Mouse (Mus musculus) adrenal gland, postnatal 36 days (tissue): ENCODE results near the gene Ppm1a. TPM values are rescaled to one million over a fixed set of nuclear protein-coding genes. Genes with fewer than 3 reads are reported as not detected.
A peak's percentile ranks its signal among the peaks of the same experiment; 100 is the strongest.

Experiments used
- DNase-seq, 2 experiments: peaks; one replicate each; pipeline ENCODE4 v3.0.0; 2021; ENCODE audit warnings: mixed read lengths in 1 of 2
- long read RNA-seq, 2 experiments: library from polyadenylated mRNA; stranded (forward); transcript quantifications; one replicate each; pipeline ENCODE4 v2.0.0; 2021; ENCODE audit warnings: borderline sequencing depth in 2 of 2
- total RNA-seq, 2 experiments: library from RNA; stranded (reverse); gene quantifications; 2 replicates each; pipeline ENCODE4 v1.2.3; 2021

The Ppm1a gene
- 100 to 1,000 TPM; 276 to 324 TPM for total RNA-seq
- long read RNA-seq, experiment 1, full-length matches to known transcripts = 272 of 315 reads
- long read RNA-seq, experiment 1, partial matches to known transcripts = 21 of 315 reads
- long read RNA-seq, experiment 1, other reads (novel, unspliced or antisense) = 22 of 315 reads
- long read RNA-seq, experiment 2, full-length matches to known transcripts = 51 of 57 reads
- long read RNA-seq, experiment 2, partial matches to known transcripts = 4 of 57 reads
- long read RNA-seq, experiment 2, other reads (novel, unspliced or antisense) = 2 of 57 reads

DNA sequence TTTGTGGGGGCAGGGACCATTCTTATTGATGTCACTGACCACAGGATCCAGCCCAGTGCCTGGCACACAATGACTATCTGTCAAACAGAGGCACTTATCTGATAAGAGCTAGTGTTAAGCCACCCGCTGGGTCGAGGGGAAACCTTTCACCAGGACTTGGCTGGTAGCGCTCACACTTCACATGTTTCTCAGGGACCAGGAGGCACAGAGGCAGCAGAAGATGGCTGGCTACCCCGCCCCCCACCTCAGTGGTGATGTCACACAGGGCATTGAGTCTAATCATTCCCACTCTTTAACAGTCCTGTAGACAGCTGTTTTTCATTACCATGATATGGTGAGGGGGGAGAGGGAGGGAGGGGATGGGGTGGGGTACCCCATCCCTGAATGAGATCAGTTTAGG lies at the start of gene Ppm1a:
TSS of gene Ppm1a (plus strand) at position 370 of the 400 bp plus-strand sequence.
- peak in 1 of 2 experiments; percentile 41 for DNase-seq

GRCm38 (mm10) chr12:72709981-72710380 lies 47.3 kb upstream of the Ppm1a start:
- DNase-seq = no peak

DNA sequence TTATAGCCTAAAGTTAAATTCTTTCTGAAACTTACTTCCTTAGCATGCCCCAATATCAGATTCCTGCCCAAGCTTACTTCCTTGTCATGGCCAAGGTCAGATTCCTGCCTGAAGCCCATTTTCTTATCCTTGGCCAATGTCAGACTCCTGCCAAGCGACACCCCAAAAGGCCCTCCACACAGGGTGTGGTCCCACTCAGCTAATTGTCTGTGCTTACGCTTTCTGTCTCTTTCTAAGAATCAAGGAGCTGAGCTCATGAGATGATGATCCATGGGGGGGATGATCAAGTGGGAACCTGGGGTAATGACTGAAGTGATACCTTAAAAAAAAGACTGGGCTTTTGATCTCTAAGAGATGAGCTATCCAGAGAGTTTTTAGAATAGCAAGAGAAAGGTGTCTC lies 42.4 kb upstream of the Ppm1a start:
- no peak for DNase-seq

- DNase-seq = no peak
These were observed 41.4 kb upstream of the Ppm1a start for GRCm38 (mm10) chr12:72715846-72716245.

GRCm38 (mm10) chr12:72719046-72719445 lies 38.2 kb upstream of the Ppm1a start:
- no peak for DNase-seq

DNA sequence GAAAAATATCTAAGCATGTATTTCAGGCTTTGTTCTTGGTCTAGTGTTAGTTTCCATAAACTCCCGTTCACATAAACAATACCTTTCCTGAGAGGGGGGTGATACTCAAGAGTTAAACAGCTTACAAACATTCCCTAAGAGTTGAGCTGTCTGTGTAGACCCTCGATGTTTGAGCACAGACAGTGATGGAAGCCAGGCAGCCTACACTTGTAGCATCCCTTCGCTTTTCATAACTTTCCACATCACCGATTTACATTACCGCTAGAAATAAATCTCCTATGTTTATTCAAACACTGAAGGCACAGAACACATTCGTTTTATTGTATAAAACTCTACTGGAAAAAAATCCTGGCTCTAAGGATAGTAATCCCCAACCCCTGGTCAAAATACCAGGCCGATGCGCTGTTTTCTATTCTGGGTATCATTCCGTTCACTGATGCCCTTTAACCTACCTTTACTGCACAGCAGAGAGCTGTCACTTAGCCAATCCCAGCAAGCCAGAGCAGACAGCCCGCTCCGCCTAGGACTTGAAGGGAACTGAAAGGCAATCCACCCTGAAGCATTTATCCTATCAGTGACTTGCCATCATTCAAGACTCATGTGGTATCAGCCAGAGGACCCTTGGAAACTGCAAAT lies 37.7 kb upstream of the Ppm1a start:
- DNase-seq = no peak

DNA sequence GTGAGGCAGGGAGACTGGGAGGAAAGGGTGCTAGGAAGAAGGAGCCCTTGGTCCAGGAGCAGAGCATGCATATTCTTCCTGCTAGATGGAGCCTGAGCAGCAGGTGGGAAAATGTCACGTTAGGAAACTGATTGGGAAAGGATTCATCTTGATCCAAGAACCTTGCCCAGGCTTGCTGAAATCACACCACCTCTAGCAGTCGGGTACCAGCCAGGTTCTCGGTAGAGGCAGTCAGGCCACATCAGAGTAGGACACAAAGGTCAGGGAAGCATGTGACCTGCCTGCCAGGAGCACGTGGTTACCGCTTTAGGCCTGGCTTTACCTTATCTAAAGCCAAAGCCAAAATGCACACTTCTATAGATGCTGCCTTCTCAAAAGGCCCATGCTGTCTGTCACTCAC lies 35.5 kb upstream of the Ppm1a start:
- DNase-seq = no peak

DNA sequence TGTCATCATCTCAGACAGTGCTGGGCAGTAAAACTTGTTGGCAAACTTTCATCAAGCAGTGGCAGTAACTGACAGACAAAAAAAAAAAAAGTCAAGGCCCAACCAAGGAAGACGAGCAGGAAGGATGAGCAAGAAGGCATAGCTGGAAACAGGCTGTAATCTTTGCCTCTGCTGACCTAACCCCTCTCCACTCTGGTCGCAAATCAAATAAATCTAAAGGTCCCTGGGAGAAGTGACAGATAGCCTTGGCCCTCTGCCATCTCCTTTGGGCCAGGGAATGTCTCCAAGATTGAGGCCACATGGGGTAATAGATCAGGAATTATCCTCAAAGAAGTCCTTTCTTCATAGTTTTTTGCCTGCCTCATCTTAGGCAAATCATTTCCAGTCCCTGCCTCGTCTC lies 33.3 kb upstream of the Ppm1a start:
- peak; percentile 90 to 94 for DNase-seq

DNA sequence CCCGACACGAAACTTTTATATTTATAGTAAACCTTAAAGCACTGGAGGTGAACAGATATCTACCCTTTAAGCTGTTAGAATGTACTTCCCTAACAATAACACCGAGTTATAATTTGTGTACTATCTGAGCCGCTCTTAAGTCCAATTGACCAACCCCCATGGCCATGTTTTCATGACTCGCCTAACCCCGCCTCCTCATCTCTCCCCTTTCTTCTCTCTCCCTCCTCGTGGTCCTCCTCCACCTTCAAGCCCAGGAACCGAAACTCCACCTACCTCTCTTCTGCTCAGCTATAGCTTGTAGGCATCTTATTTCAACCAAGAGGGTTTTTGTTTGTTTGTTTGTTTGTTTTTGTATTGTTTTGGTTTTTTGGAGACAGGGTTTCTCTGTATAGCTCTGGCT lies 30.2 kb upstream of the Ppm1a start:
- no peak for DNase-seq

DNA sequence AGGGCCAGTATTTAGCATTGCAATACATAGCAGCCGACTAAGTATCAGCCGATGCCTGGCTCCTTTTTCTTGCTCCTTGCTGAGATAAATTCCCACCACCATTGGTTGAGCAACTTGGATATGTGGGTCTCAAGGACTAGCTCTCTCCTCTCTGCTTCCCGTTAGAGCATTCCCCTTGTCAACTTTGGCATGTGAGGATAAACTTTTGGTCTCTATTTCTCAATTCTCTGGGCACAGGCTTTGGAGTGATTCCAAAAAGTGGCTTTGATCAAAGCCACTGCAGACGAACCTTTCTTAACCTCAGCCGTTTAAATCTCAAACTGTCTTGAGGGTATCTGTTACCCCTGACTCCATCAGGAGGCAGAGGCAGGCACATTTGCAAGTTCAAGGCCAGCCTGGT lies 29.6 kb upstream of the Ppm1a start:
- no peak for DNase-seq

DNA sequence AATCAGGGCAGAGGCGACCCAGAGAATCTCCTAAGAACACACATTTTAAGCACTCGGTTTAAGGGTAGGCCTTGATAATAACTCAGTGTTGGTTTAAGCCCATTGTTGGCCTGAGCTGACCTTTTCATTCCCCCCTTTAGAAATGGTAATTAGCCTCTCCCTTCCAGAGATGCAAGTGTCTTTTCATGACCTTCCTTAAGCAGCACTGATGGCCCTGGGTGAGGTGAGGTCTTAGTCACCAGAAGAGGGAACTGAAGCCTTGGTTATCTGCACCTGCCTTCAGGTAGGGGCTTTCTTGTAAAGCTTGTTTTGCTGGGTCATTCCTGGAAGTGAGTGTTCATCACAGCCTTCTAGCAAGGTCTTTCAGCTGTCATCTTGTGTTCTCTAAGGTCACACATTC lies 23.1 kb upstream of the Ppm1a start:
- DNase-seq = no peak

- DNase-seq = peak; percentile 65 to 73
These were observed 16.1 kb upstream of the Ppm1a start for GRCm38 (mm10) chr12:72741176-72741575.

DNA sequence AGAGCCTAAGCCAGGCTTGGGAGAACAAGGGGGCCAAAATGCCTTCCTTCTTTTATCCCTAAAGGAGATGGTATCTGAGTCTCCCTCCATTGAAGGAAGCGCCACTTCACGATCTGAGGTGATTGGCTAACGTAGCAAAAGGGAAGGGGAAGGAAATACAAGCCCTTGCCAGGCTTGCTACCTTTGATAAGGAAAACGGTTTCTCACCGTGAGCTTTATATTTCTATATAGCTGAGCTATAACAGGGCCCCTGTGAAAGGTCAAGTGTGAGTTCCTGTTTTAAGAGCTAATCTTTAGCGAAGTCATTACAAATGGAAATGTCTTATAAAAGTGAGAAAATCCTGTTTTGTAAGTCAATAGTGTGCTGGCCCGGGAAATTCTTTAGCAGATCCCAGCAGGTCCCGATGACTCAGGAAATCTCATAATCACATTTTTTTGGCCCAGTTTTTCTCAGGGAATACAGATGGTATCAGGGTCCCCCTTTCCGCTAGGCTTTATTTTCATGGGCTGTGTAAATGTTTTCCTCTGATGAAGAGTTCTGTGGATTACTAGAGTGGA lies 12.4 kb upstream of the Ppm1a start:
- DNase-seq = no peak

- DNase-seq = no peak
These were observed 11.8 kb upstream of the Ppm1a start for GRCm38 (mm10) chr12:72745486-72745885.

DNA sequence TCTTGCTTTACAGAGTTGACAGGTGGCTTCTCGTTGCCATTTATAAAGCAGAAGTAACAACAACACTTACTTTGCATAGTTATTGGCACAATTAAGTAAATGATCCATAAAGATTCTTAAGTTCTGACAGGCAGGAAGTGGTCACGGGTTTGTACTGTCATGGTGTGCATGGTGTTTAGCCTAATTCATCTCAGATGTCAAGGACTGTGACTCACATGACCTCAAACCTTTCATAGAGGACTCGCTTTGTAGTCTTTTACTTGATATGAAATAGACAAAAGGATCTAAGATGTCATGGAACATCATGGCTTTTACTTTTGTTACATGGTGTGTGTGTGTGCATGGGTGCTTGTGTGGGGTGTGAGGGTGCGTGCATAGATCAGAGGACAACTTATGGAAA lies 8.9 kb upstream of the Ppm1a start:
- DNase-seq = no peak

- peak; percentile 59 to 62 for DNase-seq
These were observed 8.4 kb upstream of the Ppm1a start for GRCm38 (mm10) chr12:72748841-72749240.

GRCm38 (mm10) chr12:72749500-72749899 lies 7.8 kb upstream of the Ppm1a start:
- no peak for DNase-seq

- no peak for DNase-seq
These were observed 7.2 kb upstream of the Ppm1a start for GRCm38 (mm10) chr12:72750016-72750415.

DNA sequence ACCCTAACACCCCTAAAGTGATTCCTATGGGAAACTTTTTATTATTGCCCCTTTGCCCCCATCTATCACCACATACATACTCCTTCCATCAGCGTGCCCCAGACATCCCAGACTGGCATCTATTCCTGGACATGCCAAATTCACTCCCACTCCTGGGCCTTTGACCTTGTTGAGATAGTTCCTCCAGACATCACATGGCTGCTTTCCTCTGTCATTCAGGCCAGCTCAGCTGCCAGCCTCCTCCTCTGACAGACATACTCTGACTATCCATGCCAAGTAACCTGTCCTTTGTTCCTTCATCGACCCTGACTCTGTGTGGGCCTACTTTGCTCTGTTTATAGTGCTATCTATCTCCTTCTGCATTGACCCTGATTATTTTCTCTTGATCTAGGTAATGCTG lies 6.6 kb upstream of the Ppm1a start:
- peak; percentile 58 to 61 for DNase-seq

DNA sequence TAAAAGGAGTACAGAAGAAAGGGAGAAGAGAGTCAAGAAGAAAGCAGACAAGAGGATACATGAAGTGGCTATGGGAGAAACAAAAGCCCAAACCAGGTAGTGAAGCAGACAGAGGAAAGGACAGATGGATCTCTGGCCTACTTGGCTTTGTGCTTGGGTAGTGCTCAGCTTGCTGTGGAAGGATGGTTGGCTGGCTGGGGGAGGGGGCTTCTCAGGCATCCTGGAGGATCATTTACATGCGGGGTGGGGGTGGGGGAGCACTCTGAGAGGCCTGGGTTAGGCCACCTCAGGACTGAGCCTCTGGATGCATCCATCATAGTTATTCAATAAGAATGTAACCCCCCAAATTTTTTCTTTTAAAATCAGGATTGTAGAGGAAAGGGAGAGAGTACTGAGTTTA lies 341 bp downstream of the Ppm1a start:
- DNase-seq = no peak

- no peak for DNase-seq
These were observed 2.7 kb downstream of the Ppm1a start for GRCm38 (mm10) chr12:72759956-72760355.

GRCm38 (mm10) chr12:72760376-72761229 lies 3.3 kb downstream of the Ppm1a start:
- peak; percentile 96 to 99 for DNase-seq

DNA sequence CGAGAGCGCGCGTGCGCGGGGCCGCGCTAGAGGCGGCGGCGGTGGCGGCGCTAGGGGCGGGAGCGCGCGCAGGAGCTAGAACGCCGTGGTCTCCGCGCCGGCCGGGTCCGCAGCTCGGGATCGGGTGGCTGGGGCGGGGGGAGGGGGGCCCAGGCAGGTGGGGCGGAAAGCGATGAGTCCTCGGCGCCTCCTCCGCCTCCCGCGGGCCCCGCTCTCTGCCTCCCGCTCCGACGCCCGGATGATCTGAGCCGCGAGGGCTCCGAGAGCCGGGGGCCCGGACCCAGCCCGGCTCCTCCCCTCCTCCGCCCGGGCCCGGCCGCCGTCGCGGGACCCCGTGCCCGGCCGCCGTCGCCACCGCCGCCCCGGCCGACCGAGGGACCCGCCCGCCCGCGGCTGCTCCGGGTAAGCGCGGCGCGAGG lies 4.0 kb downstream of the Ppm1a start:
- DNase-seq = no peak
